Mouse (Mus musculus) E14TG2a.4 (cell line): ENCODE measurements around the gene Nkapd1.

Experiments used
- CTCF ChIP-seq: conservative IDR thresholded peaks from 2 replicates; pipeline ENCODE4 v1.5.1; 2014; ENCODE audit warnings: low read length
- NANOG ChIP-seq: IDR thresholded peaks from 2 replicates; pipeline ENCODE4 v1.6.1; 2014; ENCODE audit warnings: borderline replicate concordance, low read length, mixed read lengths
- POU5F1 ChIP-seq: IDR thresholded peaks from 2 replicates; pipeline ENCODE4 v1.6.1; 2014; ENCODE audit warnings: low read length, borderline replicate concordance

DNA sequence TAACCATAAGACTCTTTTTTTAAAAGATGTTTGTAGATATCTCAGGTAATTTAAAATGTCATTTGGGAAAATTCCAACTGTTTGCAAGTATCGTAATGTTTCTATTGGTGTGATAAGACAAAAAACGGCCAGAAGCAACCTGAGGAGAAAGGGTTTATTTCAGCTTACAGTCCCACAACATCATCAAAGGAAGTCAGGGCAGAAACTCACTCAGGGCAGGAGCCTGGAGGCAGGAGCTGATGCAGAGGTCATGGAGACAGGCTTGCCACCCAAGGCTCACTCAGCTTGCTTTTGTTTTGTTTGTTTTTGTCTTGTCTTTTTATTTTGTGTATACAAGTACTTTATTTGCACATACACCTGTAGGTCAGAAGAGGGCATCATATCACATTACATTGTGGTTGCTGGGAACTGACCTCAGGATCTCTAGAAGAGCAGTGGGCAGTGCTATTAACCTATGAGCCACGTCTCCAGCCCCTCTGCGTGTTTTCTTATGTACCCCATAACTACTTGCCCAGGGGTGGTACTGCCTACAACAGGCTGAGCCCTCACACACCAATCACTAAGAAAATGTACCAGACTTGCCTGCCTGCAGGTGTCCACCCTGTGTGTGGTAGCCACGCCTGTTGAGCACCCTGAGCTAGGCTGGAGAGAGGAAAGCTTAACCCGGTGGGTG is 14.9 kb upstream of the Nkapd1 start:
- TF ChIP-seq CTCF (no peak), POU5F1 (no peak), NANOG (no peak)
